Mouse (Mus musculus) heart, embryonic 10.5 days (tissue): Measurements from ENCODE around the gene Rcan1. TPM values are rescaled to one million over a fixed set of nuclear protein-coding genes. Genes with fewer than 3 reads are reported as not detected.

Source experiments
- DNase-seq: peaks from one replicate; pipeline ENCODE4 v3.0.0-alpha.2; 2017; ENCODE audit warnings: low spot score
- H3K27ac ChIP-seq: fragments of 300-500 bp; sonication (generic); 2 replicates; pipeline ENCODE4 v1.5.1; 2016; ENCODE audit warnings: mild to moderate bottlenecking
- H3K27me3 ChIP-seq: fragments of 300-500 bp; sonication (generic); 2 replicates; pipeline ENCODE4 v1.6.1; 2016; ENCODE audit warnings: mild to moderate bottlenecking; ENCODE audit not compliant: poor library complexity, insufficient read depth, severe bottlenecking
- H3K36me3 ChIP-seq: fragments of 300-500 bp; sonication (generic); 2 replicates; pipeline ENCODE4 v1.6.1; 2016; ENCODE audit warnings: mild to moderate bottlenecking, moderate library complexity
- H3K4me1 ChIP-seq: fragments of 300-500 bp; sonication (generic); 2 replicates; pipeline ENCODE4 v1.6.1; 2016; ENCODE audit warnings: mild to moderate bottlenecking
- H3K4me3 ChIP-seq: fragments of 300-500 bp; sonication (generic); 2 replicates; pipeline ENCODE4 v1.5.1; 2016; ENCODE audit warnings: mild to moderate bottlenecking, moderate library complexity
- H3K9me3 ChIP-seq: fragments of 300-500 bp; sonication (generic); 2 replicates; pipeline ENCODE4 v1.6.1; 2016; ENCODE audit warnings: mild to moderate bottlenecking, moderate library complexity
- WGBS: fragments of 180-500 bp; shearing (Covaris S2); methylation state at CpG from one replicate; pipeline ENCODE4 v1.1.7; 2016; 5-methylcytosine and 5-hydroxymethylcytosine counted together
- polyA plus RNA-seq: library from polyadenylated mRNA; unstranded; fragments of >200 nt; fragmentation: Nextera tagmentation; extraction: Ambion mirVana; gene quantifications from 2 replicates; pipeline ENCODE4 v1.2.1, GENCODE M21; 2016

Gene Rcan1
- polyA plus RNA-seq, 1 experiment from 2014 or later, result 78.8 TPM

DNA sequence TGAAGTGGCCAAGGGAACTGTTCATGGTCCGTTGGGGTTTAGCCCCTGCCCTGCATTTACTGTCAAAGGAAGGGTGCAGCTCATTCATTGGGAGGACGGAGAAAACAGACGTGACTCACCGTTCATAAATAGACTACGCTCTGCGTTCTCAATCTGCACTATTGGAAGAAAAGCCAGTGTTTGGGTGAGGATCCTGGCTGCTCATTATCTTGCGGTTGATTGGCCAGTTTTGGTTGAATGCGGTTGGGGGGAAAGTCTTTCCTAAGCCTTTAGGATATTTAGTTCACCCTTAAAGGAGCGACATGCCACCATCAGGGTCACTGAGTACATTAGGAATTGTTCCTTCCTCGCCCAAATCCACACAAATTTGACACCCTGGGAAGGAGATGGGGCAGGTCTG lies 5.4 kb downstream of the Rcan1 start:
- WGBS, result 11% methylated on average over 10 of the region's 10 CpGs
- DNase-seq, result no peak
- Histone ChIP-seq H3K9me3 (no peaks in the 10 kb centered on the region), H3K4me3 (peak overlapping the region; percentile 98), H3K4me1 (peaks cover 39% of the 10 kb centered on the region), H3K36me3 (no peaks in the 10 kb centered on the region), H3K27me3 (no peaks in the 10 kb centered on the region), H3K27ac (peak overlapping the region; percentile 93)

DNA sequence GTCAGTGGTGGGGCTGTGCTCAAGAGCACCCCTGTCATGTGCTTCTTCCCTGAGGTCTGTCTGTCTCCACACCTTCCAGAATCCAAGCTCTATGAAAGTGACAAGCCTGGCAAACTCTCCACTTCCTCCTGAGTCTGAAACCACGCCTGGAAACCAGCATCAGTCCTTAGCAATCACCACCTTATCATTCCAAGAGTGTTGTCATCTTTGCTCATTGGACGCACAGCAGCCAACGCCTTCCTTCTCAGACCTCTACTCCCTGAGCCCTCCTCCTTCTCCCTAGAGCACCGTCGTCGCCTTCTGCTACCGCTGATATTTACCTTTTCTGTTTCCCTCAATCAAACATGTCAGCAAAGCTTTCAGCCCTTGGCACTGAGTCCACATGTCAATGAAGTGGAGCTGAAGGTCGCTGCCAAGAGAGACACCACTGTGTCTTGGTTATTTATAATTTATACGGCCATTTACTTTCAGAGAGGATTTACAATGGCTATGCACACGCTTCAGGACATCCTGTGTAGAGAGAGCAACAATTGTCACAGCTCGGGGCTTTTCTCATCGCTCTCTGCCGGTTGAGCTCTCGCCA lies 6.2 kb downstream of the Rcan1 start:
- 32% methylated on average over 14 of the region's 14 CpGs for whole genome bisulfite sequencing
- Histone ChIP-seq H3K9me3 (no peaks in the 10 kb centered on the region), H3K4me3 (peak overlapping the region; percentile 98), H3K36me3 (no peaks in the 10 kb centered on the region), H3K4me1 (peaks cover 39% of the 10 kb centered on the region), H3K27me3 (no peaks in the 10 kb centered on the region), H3K27ac (no peak overlapping the region)
- no peak for DNase-seq

- H3K4me1 ChIP-seq, result peaks cover 41% of the 10 kb centered on the region
- 67% methylated on average over 6 of the region's 6 CpGs for WGBS
- no peak overlapping the region for H3K4me3 ChIP-seq
- DNase-seq, result no peak
- no peak overlapping the region for H3K27ac ChIP-seq
- no peaks in the 10 kb centered on the region for H3K36me3 ChIP-seq
- H3K27me3 ChIP-seq, result no peaks in the 10 kb centered on the region
- no peaks in the 10 kb centered on the region for H3K9me3 ChIP-seq
These were observed 9.3 kb downstream of the Rcan1 start for GRCm38 (mm10) chr16:92461412-92461811.

GRCm38 (mm10) chr16:92457594-92457993 lies 13.1 kb downstream of the Rcan1 start:
- peak; percentile 87 for DNase-seq
- Histone ChIP-seq H3K9me3 (no peaks in the 10 kb centered on the region), H3K4me3 (no peak overlapping the region), H3K36me3 (0 out of 2 replicates have a peak, but pooled peaks cover 4% of the 10 kb centered on the region), H3K27ac (0 out of 2 replicates have a peak overlapping the region, but pooled peaks have one; percentile 37), H3K27me3 (no peaks in the 10 kb centered on the region), H3K4me1 (peaks cover 26% of the 10 kb centered on the region)
- WGBS, result 21% methylated on average over 7 of the region's 7 CpGs

DNA sequence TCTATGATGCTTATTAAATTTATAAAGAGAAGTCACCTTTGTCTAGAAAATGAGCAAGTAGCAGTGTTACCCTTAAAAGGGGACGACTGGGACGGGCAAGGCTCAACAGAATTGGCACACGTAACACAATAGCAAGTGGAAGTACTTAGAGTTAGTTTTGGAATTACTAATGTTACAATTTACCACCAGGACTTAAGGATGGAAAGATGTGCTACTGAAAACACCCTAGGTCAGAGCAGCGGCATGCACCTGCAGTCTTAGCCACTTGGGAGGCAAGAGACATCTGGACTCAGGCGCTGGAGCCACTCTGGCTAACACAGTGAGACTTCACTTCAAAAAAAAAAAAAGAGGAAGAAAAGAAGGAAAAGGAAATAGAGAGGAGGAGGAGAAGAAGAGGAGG lies 14.7 kb downstream of the Rcan1 start:
- Histone ChIP-seq H3K4me1 (peaks cover 37% of the 10 kb centered on the region), H3K27me3 (no peaks in the 10 kb centered on the region), H3K27ac (no peak overlapping the region), H3K9me3 (no peaks in the 10 kb centered on the region), H3K4me3 (no peak overlapping the region), H3K36me3 (peaks cover 8% of the 10 kb centered on the region)
- no peak for DNase-seq
- 89% methylated on average over 5 of the region's 5 CpGs for WGBS

DNA sequence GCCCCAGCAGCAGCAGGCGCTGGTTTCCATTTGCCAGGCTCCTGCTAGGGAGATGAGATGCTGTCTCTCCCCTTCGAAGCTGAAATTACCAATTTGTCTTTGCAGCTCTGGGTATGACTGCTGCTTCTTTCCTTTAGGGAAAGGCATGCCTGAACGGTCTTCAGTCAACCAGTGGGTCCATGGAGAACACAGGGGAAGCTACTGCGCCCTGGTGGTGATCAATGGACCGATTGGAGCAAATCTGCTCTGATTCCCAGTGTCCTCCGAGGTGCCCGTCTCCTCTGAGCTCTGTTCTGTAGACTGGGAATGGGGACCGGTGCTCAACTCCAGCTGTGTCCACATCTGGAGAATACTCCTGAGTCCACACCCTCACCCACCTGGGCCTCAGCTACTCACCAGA lies 15.2 kb downstream of the Rcan1 start:
- WGBS, result 74% methylated on average over 8 of the region's 8 CpGs

GRCm38 (mm10) chr16:92454495-92454894 lies 16.2 kb downstream of the Rcan1 start:
- no peak overlapping the region for H3K4me3 ChIP-seq
- H3K4me1 ChIP-seq, result peaks cover 35% of the 10 kb centered on the region
- H3K36me3 ChIP-seq, result peaks cover 13% of the 10 kb centered on the region
- no peak overlapping the region for H3K27ac ChIP-seq
- H3K9me3 ChIP-seq, result no peaks in the 10 kb centered on the region
- WGBS, result 85% methylated on average over 18 of the region's 18 CpGs
- no peaks in the 10 kb centered on the region for H3K27me3 ChIP-seq
- DNase-seq, result no peak

More for the DNA sequence above, 15.2 kb downstream of the Rcan1 start:
- Histone ChIP-seq H3K27me3 (no peaks in the 10 kb centered on the region), H3K36me3 (peaks cover 13% of the 10 kb centered on the region), H3K27ac (no peak overlapping the region), H3K9me3 (no peaks in the 10 kb centered on the region), H3K4me3 (no peak overlapping the region), H3K4me1 (peaks cover 35% of the 10 kb centered on the region)
- no peak for DNase-seq

DNA sequence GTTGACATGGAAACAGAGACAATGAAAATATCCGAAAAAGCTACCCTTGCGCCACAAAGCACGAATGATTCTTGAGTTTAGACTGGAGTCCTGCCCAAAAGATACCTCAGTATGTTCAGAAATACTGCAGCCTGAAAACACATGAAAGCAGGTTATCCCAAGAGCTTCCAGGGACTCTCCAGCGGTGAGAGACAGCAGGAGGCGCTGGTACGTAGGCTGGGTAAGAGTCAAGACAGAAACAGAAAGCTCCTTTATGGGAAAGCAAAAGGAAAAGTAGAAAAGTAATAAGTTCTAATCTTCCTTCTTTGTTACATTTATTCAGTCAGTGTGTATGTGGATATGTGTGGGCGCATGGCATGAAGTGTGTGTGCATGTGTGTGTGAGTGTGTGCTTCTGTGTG lies 16.7 kb downstream of the Rcan1 start:
- Histone ChIP-seq H3K4me1 (peaks cover 35% of the 10 kb centered on the region), H3K36me3 (peaks cover 13% of the 10 kb centered on the region), H3K4me3 (no peak overlapping the region), H3K27me3 (no peaks in the 10 kb centered on the region), H3K27ac (no peak overlapping the region), H3K9me3 (no peaks in the 10 kb centered on the region)
- WGBS, result 90% methylated on average over 7 of the region's 7 CpGs
- no peak for DNase-seq

DNA sequence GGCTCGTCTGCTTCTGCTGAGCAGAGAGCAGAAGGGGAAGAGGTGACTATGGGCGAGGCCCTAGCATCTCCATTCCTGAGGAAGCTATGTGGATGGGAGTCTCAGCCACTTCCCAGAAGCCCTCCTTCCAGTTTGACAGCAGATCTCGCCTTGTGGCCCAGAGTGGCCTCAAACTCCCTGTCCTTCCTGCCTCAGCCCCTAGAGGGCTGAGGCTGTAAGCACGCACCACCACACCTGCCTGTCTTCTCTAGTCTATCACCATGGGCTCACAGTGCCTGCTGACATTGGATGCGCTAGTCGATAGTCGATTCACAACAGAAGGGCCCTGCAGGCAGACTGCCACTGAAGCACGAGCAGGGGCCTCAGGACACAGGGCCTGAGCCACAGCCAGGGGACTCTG lies 18.1 kb downstream of the Rcan1 start:
- Histone ChIP-seq H3K36me3 (peaks cover 13% of the 10 kb centered on the region), H3K9me3 (no peaks in the 10 kb centered on the region), H3K4me3 (no peak overlapping the region), H3K4me1 (peaks cover 34% of the 10 kb centered on the region), H3K27ac (no peak overlapping the region), H3K27me3 (no peaks in the 10 kb centered on the region)
- WGBS, result 63% methylated on average over 8 of the region's 8 CpGs
- DNase-seq, result no peak

DNA sequence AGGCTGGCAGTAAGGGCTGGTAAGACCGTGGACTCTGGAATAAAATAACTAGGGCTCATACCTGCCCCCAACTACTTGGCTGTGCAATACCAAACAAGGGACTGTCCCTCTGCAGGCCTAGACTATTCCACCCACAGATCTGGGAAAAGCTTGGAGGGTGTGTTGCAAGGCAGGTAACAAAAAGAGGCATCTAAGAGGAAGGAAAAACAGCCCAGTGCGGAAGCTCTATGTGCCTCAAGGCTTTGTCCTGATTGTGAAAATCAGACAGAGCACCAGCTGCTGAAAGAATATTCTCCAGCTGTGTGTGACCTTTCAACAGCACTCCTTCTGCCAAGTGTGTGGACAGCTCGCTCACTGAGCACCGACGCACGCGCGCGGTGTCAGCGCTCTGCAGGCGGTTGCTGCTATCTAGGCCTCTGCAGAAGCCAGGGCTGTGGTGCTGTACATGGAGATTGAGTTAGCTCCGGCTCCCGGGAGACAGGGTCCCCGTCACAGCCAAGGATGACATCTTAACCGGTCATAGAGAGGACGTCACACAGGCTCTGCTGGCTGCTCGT lies 19.1 kb downstream of the Rcan1 start:
- Histone ChIP-seq H3K4me3 (no peak overlapping the region), H3K27me3 (no peaks in the 10 kb centered on the region), H3K27ac (peak overlapping the region; percentile 65), H3K36me3 (peaks cover 13% of the 10 kb centered on the region), H3K4me1 (peaks cover 29% of the 10 kb centered on the region), H3K9me3 (no peaks in the 10 kb centered on the region)
- DNase-seq, result no peak
- WGBS, result 51% methylated on average over 17 of the region's 17 CpGs

DNA sequence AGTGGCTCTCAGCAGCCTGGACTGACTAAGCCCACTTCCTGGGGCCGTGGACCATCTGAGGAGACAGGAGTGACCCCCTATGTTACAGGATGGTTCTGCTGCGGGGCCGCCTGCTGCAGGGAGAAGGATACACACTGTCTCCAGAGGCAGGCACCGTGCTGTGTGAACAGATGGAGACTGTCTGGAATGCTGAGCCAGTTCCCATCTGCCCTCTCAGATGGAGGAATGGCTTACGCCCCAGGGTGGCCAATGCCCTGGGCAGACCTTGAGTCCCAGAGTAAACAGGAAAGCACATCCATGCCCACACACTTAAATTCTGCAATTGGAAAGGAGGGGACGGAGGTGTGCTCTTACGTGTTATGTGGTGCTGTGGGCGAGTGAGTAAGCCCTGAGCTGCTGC lies 20.3 kb downstream of the Rcan1 start:
- 91% methylated on average over 8 of the region's 8 CpGs for WGBS
- Histone ChIP-seq H3K27ac (no peak overlapping the region), H3K36me3 (peaks cover 12% of the 10 kb centered on the region), H3K9me3 (no peaks in the 10 kb centered on the region), H3K27me3 (no peaks in the 10 kb centered on the region), H3K4me1 (peaks cover 28% of the 10 kb centered on the region), H3K4me3 (no peak overlapping the region)
- DNase-seq, result no peak

GRCm38 (mm10) chr16:92449080-92449479 lies 21.6 kb downstream of the Rcan1 start:
- Histone ChIP-seq H3K4me3 (no peak overlapping the region), H3K27me3 (no peaks in the 10 kb centered on the region), H3K4me1 (peaks cover 35% of the 10 kb centered on the region), H3K36me3 (peaks cover 9% of the 10 kb centered on the region), H3K27ac (no peak overlapping the region), H3K9me3 (no peaks in the 10 kb centered on the region)
- WGBS, result 93% methylated on average over 14 of the region's 14 CpGs
- DNase-seq, result no peak

- no peaks in the 10 kb centered on the region for H3K9me3 ChIP-seq
- no peaks in the 10 kb centered on the region for H3K27me3 ChIP-seq
- DNase-seq, result no peak
- WGBS, result 61% methylated on average over 10 of the region's 10 CpGs
- no peaks in the 10 kb centered on the region for H3K36me3 ChIP-seq
- H3K4me3 ChIP-seq, result no peak overlapping the region
- H3K27ac ChIP-seq, result peak overlapping the region; percentile 85
- H3K4me1 ChIP-seq, result peaks cover 48% of the 10 kb centered on the region
These were observed 25.3 kb downstream of the Rcan1 start for GRCm38 (mm10) chr16:92445377-92445776.

GRCm38 (mm10) chr16:92443644-92444113 lies 27.0 kb downstream of the Rcan1 start:
- Histone ChIP-seq H3K4me3 (no peak overlapping the region), H3K27me3 (no peaks in the 10 kb centered on the region), H3K9me3 (no peaks in the 10 kb centered on the region), H3K4me1 (peaks cover 59% of the 10 kb centered on the region), H3K36me3 (no peaks in the 10 kb centered on the region), H3K27ac (peak overlapping the region; percentile 85)
- peak; percentile 94 for DNase-seq
- WGBS, result 20% methylated on average over 13 of the region's 13 CpGs
